Mouse (Mus musculus) embryo, embryonic 11 days (tissue): ENCODE measurements around the gene Ube2s.
"Not testable (repeated sequence)": the region's sequence is repeated elsewhere in the genome, so short reads cannot be mapped to it uniquely, and the experiment has no call there.

Experiments
- DNase-seq: peaks from one replicate; pipeline ENCODE4 v3.0.0-alpha.2; 2015

Gene Ube2s

GRCm38 (mm10) chr7:4812303-4813104, at the start of gene Ube2s:
Ube2s (minus strand) TSS chr7:4812590.
- peak; percentile 100 for DNase-seq

- not testable (repeated sequence) for DNase-seq
These were observed 48.5 kb upstream of the Ube2s start for GRCm38 (mm10) chr7:4860926-4861325.

- DNase-seq = peak; percentile 9
These were observed 47.1 kb upstream of the Ube2s start for GRCm38 (mm10) chr7:4859418-4859978.

DNA sequence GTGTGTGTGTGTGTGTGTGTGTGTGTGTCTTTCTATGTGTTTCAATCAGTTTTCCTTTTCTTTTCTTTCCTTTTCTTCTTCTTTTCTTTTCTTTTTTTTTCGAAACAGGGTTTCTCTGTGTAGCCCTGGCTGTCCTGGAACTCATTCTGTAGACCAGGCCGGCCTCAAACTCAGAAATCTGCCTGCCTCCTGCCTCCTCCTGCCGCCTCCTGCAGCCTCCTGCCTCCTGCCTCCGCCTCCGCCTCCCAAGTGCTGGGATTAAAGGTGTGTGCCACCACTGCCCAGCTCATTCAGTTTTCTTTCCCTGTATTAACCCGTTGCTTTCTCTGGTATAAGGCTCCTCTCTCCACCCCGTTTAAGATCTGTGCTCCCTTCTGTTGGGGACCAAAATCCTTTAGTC, 44.9 kb upstream of the Ube2s start:
- no peak for DNase-seq

DNA sequence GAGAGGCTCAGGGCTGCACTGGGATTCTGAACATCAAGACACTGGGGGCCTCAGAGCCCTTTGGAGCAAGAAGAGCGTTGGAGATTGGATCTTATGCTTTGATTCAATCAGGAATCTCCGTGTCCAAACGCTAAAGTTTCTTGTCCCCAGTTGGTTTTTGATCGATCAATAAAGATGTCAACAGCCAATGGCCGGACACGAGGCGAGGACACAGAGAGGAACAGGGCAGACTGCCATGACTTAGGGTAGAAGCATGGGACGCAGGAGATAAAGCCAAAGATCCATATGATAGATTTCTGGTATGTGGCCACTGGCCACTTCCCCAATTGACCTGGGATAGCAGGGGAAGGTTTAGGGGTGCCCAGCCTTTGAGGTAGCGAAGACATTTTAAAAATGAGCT, 44.1 kb upstream of the Ube2s start:
- DNase-seq = no peak

DNA sequence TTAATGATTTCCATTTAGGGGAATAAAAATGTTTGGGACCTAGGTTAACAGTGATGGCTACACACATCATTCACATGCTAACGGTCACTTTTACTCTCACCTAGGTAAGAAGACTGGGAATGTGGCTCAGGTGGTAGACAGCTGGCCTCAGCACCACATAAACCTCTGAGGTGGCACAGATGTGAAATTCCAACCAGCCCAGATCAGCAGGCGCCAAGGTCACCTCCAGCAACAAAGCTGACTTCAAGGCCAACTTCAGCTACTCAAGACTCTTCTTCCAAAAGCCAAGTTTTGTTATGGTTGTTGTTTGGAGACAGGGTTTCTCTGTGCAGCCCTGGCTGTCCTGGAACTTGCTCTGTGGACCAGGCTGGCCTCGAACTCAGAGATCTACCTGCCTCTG, 41.2 kb upstream of the Ube2s start:
- DNase-seq = no peak

DNA sequence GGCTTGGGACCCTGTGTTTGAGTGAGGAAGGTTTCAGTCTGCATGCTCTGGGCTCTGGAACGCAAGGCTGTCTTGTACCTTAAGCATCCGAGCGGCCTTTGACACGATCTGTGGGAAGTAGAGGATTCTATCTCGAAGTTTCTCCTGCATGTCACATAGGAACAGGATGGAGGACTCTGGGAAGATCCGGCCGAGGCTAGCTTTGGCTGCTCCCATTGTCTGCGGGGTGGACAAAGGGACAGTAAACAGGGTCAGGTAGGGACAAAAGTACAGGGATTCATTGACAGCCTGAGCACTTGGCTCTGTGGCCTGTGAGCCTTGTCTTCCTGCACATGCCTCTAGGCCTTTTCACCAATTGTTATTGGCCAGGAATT, 38.9 kb upstream of the Ube2s start:
- DNase-seq = no peak

DNA sequence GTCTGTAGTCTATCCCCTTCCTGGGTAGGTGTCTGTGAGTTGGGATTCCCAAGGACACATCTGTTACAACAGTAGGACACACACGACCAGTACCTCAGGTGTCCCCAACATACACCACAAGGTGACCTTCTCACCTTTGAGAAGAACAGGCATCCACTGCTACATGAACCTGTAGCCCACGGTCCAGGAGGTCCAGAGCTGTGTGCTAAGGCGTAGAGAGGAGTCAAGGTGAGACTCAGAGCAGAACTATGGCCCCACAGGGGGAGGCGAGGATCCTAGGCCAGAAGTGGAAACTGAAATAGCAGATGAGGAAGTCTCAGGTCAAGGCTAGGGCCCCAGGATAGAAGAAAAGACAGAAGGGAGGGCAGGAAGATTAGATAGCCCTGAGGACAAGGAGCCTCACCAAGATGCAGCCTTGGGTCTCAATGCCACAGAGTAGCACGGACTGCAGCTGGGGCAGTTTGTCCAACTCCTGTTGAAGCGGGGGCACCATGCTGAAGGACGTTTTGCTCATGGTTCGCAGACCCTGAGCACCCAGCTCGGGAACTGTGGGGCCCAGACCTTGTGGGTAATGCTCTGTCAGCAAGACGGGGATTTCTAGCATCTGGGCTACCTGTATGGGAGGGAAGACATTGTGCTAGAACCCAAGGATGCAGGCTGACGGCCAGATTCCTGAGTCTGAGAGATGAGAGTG, 38.4 kb upstream of the Ube2s start:
- DNase-seq = no peak

DNA sequence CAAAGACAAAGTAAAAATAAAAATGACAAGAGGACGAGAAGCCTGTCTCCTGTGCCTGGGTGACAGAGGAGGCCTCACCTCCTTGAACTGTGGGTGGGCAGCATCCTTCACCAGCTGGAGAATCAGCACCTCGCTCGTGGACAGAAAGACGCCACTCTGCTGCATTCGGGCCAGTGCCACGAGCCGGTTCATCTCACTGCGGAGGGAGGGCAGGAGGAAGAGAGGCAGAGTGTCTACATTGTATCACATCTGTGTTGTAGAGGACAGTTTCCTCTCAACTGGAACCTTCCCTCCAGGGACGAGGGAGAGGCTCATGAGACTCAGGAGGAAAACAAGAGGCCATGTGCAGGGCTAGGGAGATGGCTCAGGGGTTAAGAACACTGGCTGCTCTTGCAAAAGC, 37.0 kb upstream of the Ube2s start:
- DNase-seq = no peak

GRCm38 (mm10) chr7:4844917-4845309, 32.5 kb upstream of the Ube2s start:
- DNase-seq = peak; percentile 92

- no peak for DNase-seq
These were observed 32.0 kb upstream of the Ube2s start, which contains the start of gene Shisa7 for GRCm38 (mm10) chr7:4844245-4844916. Shisa7 (minus strand) TSS chr7:4844696.

GRCm38 (mm10) chr7:4843604-4844244, 31.3 kb upstream of the Ube2s start:
- DNase-seq = peak; percentile 81

DNA sequence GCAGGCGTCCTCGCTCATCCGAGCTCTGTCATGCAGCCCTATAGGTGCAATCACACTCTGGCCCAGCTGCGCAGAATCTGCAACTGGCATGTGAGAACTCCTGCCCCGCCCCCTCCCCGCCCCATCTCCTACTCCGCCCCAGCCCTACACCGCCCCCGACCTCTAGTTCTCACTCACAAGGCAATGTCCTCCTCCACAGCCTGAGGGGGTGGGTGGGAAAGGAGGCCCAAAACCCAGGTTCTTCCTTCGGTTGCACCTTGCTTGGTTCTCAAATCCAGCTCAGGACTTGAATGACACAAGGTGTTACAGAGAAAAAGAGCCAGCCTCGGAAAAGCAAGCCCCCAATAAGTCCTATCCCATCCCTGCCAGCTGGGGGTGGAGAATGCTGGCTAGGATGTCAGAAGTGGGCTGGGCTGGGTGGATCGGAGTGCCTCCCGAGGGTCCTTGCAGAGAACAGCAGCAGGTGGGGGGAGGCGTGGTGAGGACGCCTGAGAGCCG, 30.3 kb upstream of the Ube2s start:
- peak; percentile 63 for DNase-seq

GRCm38 (mm10) chr7:4842077-4842476, 29.7 kb upstream of the Ube2s start:
- DNase-seq = no peak

DNA sequence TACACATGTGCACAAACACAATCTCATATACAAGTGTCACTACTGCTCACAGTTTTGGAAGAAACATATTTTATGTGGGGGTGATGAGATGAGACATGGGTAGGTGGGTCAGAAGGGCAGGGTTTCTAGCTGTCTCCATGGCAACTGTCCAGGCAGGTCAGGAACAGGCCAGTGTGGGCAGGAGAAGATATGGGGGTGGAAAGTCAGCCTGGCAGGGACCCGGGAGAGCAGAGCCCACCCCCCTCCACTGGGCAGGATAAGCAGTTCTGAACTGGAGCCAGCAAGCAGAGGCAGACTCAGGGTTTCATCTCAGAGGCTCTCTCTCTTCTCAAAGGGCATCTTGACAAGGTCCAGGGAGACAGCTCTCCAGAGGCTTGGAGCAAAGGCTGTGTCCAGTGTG, 25.2 kb upstream of the Ube2s start:
- DNase-seq = no peak

DNA sequence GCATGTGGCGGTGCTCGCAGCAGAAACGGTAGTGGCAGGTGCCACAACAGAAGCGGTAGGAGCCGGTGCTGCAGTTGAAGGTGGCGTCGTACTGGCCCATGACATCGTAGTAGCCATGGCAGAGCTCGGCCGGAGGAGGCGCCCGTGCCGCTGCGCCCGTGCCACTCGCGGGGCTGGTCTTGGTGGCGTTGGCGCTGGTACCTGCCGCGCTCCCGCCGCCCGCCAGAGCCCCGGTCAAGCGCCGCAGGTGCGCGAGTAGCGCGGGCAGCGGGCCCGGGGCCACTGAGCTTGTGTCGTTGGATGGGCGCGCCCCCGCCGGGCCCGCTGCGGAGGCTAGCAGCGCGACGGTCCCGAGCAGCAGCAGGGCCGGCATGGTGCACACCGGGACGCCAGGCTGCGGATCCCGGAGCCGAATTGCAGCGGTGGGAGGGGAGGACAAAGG, 24.0 kb upstream of the Ube2s start:
- DNase-seq = peak; percentile 76

- DNase-seq = peak; percentile 13
These were observed 23.4 kb upstream of the Ube2s start for GRCm38 (mm10) chr7:4835631-4836327.

DNA sequence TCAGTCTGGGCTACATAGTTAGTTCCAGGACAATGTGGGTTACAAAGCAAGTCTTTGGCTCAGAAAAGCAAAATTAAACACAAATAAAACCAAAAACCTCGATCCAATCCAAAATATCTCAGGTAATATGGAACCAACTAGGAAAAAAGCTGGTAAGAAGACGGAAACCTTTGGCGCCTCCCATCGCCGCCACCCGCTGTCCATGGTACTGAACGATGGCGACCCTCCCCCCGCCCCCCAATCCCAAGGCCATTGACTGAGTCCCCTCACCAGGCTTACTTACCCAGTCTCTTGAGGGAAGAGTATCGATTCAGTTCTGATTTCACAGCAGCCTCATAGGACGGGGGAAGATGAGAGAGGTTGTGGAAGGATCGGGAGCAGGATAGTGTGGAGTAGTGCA, 18.1 kb upstream of the Ube2s start:
- DNase-seq = peak; percentile 32

- no peak for DNase-seq
These were observed 13.0 kb upstream of the Ube2s start for GRCm38 (mm10) chr7:4825365-4825764.

GRCm38 (mm10) chr7:4822162-4822907, 9.9 kb upstream of the Ube2s start:
- DNase-seq = no peak

- DNase-seq = no peak
These were observed 9.3 kb upstream of the Ube2s start for GRCm38 (mm10) chr7:4821690-4822089.
